Mouse (Mus musculus) stomach, embryonic 14.5 days (tissue): Measurements from ENCODE around the gene Rpl10a. TPM values are rescaled to one million over a fixed set of nuclear protein-coding genes. Genes with fewer than 3 reads are reported as not detected.

Source experiments
- ATAC-seq: fragments of 200-750 bp; cut with Nextera tagmentation; 2 replicates; pipeline ENCODE4 v1.8.0; 2017; ENCODE audit warnings: low read depth, moderate TSS enrichment; ENCODE audit not compliant: insufficient number of reproducible peaks, insufficient read depth, low FRiP score
- H3K27ac ChIP-seq: fragments of 300-500 bp; sonication (generic); 2 replicates; pipeline ENCODE4 v1.5.1; 2014; ENCODE audit warnings: mild to moderate bottlenecking, low read length, moderate library complexity, mixed read lengths
- H3K27me3 ChIP-seq: fragments of 300-500 bp; sonication (generic); 2 replicates; pipeline ENCODE4 v1.6.1; 2014; ENCODE audit warnings: low read length, control low read depth, mixed read lengths; ENCODE audit not compliant: control insufficient read depth, insufficient read depth
- H3K36me3 ChIP-seq: fragments of 300-500 bp; sonication (generic); 2 replicates; pipeline ENCODE4 v1.6.1; 2014; ENCODE audit warnings: mild to moderate bottlenecking, control low read depth, low read length, moderate library complexity, mixed read lengths; ENCODE audit not compliant: control insufficient read depth, insufficient read depth
- H3K4me1 ChIP-seq: fragments of 300-500 bp; sonication (generic); 2 replicates; pipeline ENCODE4 v1.6.1; 2014; ENCODE audit warnings: low read length, control low read depth, mixed read lengths; ENCODE audit not compliant: control insufficient read depth, insufficient read depth
- H3K4me2 ChIP-seq: fragments of 300-500 bp; sonication (generic); replicated peaks from 2 replicates; pipeline ENCODE4 v1.6.1; 2014; ENCODE audit warnings: low read depth, low read length, control low read depth
- H3K4me3 ChIP-seq: fragments of 300-500 bp; sonication (generic); 2 replicates; pipeline ENCODE4 v1.5.1; 2014; ENCODE audit warnings: low read depth, low read length, control low read depth
- H3K9ac ChIP-seq: fragments of 300-500 bp; sonication (generic); replicated peaks from 2 replicates; pipeline ENCODE4 v1.6.1; 2014; ENCODE audit warnings: low read depth, mild to moderate bottlenecking, control low read depth, low read length, moderate library complexity, mixed read lengths
- H3K9me3 ChIP-seq: fragments of 300-500 bp; sonication (generic); 2 replicates; pipeline ENCODE4 v1.6.1; 2016; ENCODE audit warnings: low read depth, low read length, control low read depth; ENCODE audit not compliant: control insufficient read depth
- WGBS: fragments of 180-500 bp; shearing (Covaris S2); extraction: QIAGEN DNeasy Blood & Tissue Kit; methylation state at CpG from one replicate; pipeline ENCODE4 v1.1.7; 2014; 5-methylcytosine and 5-hydroxymethylcytosine counted together
- polyA plus RNA-seq: library from polyadenylated mRNA; unstranded; fragments of >200 nt; fragmentation: Nextera tagmentation; extraction: Ambion mirVana; gene quantifications from 2 replicates; pipeline ENCODE4 v1.2.1, GENCODE M21; 2014

Rpl10a gene
- polyA plus RNA-seq, 1 experiment from 2014 or later = 911 TPM

DNA sequence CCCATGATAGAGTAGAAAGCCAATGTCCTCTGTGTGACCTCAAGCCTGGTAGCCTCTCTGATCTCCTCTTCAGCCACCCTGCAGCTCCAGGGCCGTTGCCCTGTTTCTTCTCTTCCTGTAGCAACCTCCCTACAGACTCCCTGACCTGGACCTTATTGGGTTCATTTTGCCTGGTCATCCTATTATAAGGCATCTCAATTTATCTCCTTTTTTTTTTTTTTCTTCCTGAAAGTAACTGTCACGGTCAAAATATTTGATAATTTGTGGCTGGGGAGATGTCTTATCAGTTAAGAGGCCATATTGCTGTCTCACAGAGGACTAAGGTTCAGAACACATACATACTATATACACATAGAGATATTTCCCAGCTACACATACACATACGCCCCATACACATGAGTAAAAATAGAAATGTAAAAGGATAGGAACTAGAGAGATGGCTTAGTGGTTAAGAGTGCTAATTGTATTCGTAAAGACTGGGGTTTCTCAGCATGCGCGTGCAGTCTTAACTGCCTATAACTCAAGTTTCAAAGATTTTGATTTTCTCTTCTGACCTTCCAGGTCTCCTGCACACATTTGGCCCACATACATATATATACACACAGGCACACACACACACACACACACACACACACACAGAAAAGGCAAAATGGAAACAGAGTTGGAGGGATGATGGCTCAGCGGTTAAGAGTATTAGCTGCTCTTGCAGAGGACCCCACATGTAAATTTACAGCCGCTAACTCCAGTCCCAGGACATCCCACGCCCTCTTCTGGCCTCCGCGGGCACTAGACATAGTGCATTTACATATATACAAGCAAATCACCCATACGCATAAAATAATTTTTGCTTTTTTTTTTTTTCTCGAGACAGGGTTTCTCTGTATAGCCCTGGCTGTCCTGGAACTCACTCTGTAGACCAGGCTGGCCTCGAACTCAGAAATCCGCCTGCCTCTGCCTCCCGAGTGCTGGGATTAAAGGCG lies 15.7 kb upstream of the Rpl10a start:
- H3K9me3 ChIP-seq = no peaks in the 10 kb centered on the region
- peak; percentile 0; the same call in 1 of the 2 replicates for ATAC-seq
- peaks cover 10% of the 10 kb centered on the region for H3K4me1 ChIP-seq
- no peak overlapping the region for H3K9ac ChIP-seq
- H3K4me3 ChIP-seq = peak overlapping the region; percentile 89
- H3K36me3 ChIP-seq = peaks cover 16% of the 10 kb centered on the region
- no peaks in the 10 kb centered on the region for H3K27me3 ChIP-seq
- peak overlapping the region; percentile 55 for H3K27ac ChIP-seq
- H3K4me2 ChIP-seq = peak overlapping the region; percentile 27; the same call in 1 of the 2 replicates
- 22% methylated on average over 17 of the region's 17 CpGs for WGBS

DNA sequence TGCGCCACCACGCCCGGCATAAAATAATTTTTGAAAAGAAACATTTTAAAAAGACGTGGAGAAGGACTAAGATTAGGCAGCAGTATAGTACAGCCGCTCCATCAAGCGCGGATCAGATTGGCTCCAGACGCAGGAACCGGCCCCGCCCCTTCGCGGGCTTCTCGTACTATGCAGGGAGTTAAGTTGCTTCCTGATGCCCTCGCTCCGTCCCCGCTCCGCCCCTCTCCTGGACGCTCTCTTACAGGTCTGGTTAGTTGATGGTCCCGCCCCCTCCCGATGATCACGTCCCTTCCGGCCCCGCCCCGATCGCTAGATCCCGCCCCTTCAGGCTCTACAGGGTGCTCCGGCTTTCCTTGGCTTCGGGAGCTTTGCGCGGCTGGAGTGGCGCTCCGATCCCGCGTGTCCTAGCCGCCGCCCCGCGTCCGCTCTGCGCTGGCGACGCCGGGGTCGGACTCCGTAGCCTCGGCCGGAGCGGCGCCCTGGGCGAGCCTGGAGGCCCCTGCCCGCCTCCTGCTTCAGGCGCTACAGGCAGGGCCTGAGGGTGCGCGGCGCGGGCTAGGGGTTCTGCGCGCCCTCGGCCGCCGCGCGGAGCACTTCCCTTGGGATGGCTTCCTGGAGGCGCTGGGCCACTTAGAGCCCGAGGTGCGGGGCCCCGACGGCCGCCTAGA lies 14.9 kb upstream of the Rpl10a start, which contains the start of gene Fance:
Fance (plus strand) TSS at position 308 of the 668 bp plus-strand sequence.
- peak; percentile 98 for ATAC-seq
- Histone ChIP-seq H3K4me1 (peaks cover 9% of the 10 kb centered on the region), H3K27ac (peak within 1 kb of the TSS; percentile 92), H3K4me3 (peak within 1 kb of the TSS; percentile 89), H3K9me3 (no peaks in the 10 kb centered on the region), H3K27me3 (no peaks in the 10 kb centered on the region), H3K36me3 (peaks cover 20% of the 10 kb centered on the region), H3K9ac (peak within 1 kb of the TSS; percentile 90), H3K4me2 (peak within 1 kb of the TSS; percentile 79)
- under 1% methylated on average over 69 of the region's 69 CpGs for WGBS

DNA sequence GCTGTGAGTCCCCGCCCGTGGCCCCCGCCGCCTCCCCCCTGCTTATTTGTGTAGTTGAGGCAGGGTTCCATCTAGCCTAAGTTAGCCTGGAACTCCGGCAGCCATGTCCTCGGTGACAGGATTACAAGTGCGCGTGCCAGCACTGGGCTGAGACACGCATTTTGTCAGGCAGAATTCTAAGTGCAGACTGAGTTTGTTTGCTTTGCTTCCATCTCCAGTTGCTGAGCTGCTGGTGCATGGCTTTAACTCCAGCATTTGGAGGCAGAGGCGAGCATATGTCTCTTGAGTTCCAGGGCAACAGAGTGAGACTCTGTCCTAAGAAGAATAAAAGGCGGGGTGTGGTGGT lies 14.4 kb upstream of the Rpl10a start:
- Histone ChIP-seq H3K4me1 (peaks cover 5% of the 10 kb centered on the region), H3K9me3 (no peaks in the 10 kb centered on the region), H3K36me3 (peaks cover 22% of the 10 kb centered on the region), H3K27me3 (no peaks in the 10 kb centered on the region), H3K27ac (peak overlapping the region; percentile 92), H3K9ac (peak overlapping the region; percentile 90), H3K4me3 (peak overlapping the region; percentile 89), H3K4me2 (peak overlapping the region; percentile 79)
- 2% methylated on average over 11 of the region's 11 CpGs for WGBS
- no peak for ATAC-seq

GRCm38 (mm10) chr17:28315611-28316160 lies 12.6 kb upstream of the Rpl10a start:
- WGBS = 88% methylated on average over 20 of the region's 20 CpGs
- Histone ChIP-seq H3K36me3 (peaks cover 27% of the 10 kb centered on the region), H3K9me3 (no peaks in the 10 kb centered on the region), H3K9ac (no peak overlapping the region), H3K4me1 (peaks cover 5% of the 10 kb centered on the region), H3K4me3 (no peak overlapping the region), H3K27ac (no peak overlapping the region), H3K4me2 (no peak overlapping the region), H3K27me3 (no peaks in the 10 kb centered on the region)
- no peak for ATAC-seq

GRCm38 (mm10) chr17:28316476-28316875 lies 11.8 kb upstream of the Rpl10a start:
- Histone ChIP-seq H3K4me2 (no peak overlapping the region), H3K9ac (no peak overlapping the region), H3K36me3 (peaks cover 35% of the 10 kb centered on the region), H3K4me3 (no peak overlapping the region), H3K27me3 (no peaks in the 10 kb centered on the region), H3K9me3 (no peaks in the 10 kb centered on the region), H3K27ac (no peak overlapping the region), H3K4me1 (peaks cover 5% of the 10 kb centered on the region)
- no peak for ATAC-seq
- 90% methylated on average over 9 of the region's 9 CpGs for WGBS

DNA sequence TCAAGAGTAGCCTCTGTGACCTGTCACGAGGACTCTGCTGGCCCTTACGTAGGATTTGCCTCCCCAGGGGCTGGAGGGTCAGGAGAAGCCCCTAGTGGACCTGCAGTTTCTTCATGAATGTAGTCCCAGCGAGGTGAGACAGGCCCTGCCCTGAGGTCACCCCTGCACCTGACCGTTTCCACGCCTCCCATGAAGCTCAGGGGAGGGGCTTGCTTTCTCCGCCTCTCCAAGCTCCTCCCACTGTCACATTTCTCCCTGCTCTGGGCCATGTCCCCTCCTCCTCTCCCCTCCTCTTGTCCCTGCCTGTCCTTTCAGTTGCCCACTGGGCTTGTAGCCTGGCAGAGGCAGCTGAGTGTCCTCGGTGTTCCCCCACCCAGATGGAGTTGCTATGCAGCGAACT lies 11.2 kb upstream of the Rpl10a start:
- ATAC-seq = no peak
- H3K27me3 ChIP-seq = no peaks in the 10 kb centered on the region
- no peak overlapping the region for H3K27ac ChIP-seq
- H3K4me1 ChIP-seq = peaks cover 5% of the 10 kb centered on the region
- H3K9ac ChIP-seq = no peak overlapping the region
- H3K9me3 ChIP-seq = no peaks in the 10 kb centered on the region
- peaks cover 35% of the 10 kb centered on the region for H3K36me3 ChIP-seq
- H3K4me3 ChIP-seq = no peak overlapping the region
- no peak overlapping the region for H3K4me2 ChIP-seq
- WGBS = 60% methylated on average over 8 of the region's 8 CpGs

DNA sequence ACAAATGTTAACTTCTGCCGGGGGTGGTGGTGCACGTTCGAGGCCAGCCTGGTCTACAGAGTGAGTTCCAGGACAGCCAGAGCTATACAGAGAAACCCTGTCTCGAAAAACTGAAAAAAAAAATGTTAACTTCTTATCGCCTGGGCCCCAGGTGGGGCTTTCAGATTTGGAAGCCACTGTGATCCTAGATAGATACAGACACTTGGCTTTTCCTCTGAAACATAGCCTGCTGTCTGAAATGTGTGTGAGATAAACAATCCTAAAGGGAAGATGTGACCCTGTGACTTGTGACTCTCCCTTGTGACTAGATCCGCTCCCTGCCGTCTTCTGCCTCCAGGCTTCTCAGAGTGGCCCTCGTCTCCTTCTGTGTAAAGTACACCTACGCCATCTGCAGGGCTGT lies 10.5 kb upstream of the Rpl10a start:
- Histone ChIP-seq H3K4me1 (peaks cover 5% of the 10 kb centered on the region), H3K4me3 (no peak overlapping the region), H3K36me3 (peaks cover 35% of the 10 kb centered on the region), H3K4me2 (no peak overlapping the region), H3K9ac (no peak overlapping the region), H3K27ac (no peak overlapping the region), H3K9me3 (no peaks in the 10 kb centered on the region), H3K27me3 (no peaks in the 10 kb centered on the region)
- no peak for ATAC-seq
- WGBS = 84% methylated on average over 9 of the region's 9 CpGs

GRCm38 (mm10) chr17:28321700-28322099 lies 6.6 kb upstream of the Rpl10a start:
- H3K4me3 ChIP-seq = no peak overlapping the region
- H3K4me2 ChIP-seq = no peak overlapping the region
- H3K36me3 ChIP-seq = peaks cover 27% of the 10 kb centered on the region
- H3K9ac ChIP-seq = no peak overlapping the region
- 84% methylated on average over 4 of the region's 4 CpGs for WGBS
- no peaks in the 10 kb centered on the region for H3K27me3 ChIP-seq
- H3K4me1 ChIP-seq = no peaks in the 10 kb centered on the region
- no peaks in the 10 kb centered on the region for H3K9me3 ChIP-seq
- no peak overlapping the region for H3K27ac ChIP-seq
- ATAC-seq = no peak
